Mouse (Mus musculus) liver, adult 2 months (tissue): ENCODE results near the gene Krcc1.

ENCODE experiments used
- CTCF ChIP-seq: fragments of 200-500 bp; IDR thresholded peaks from 2 replicates; pipeline ENCODE4 v1.5.1; 2011; ENCODE audit warnings: low read depth, low read length, control low read depth
- POLR2A ChIP-seq: fragments of 200-500 bp; IDR thresholded peaks from 2 replicates; pipeline ENCODE4 v1.6.1; 2011; ENCODE audit warnings: low read length, control low read depth; ENCODE audit not compliant: insufficient read depth; ENCODE audit errors: extremely low read depth

GRCm38 (mm10) chr6:71302097-71302731, 30.7 kb downstream of the Krcc1 start:
- TF ChIP-seq POLR2A = no peak
- TF ChIP-seq CTCF = no peak
